Mouse (Mus musculus): ENCODE measurements around the gene Rfx4.

Rfx4 gene

DNA sequence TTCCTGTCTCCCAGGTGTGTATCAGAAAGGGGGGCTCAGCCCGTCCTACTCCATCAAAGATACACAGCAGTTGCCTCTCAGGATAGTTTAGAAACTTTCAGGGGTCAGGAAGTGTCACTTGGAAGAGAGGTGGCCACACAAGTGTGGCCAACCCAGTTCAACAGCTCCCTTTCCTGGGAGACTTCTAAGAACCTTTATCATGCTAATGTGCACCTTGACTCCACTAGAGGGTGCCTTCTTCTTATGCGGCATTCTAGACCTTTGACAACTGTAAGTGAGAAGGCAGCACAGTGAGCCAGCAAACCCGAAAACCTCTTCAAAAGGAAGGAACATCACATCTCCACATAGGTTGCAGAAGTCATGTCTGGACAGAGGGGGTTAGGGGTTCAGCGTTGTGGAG lies 80.2 kb downstream of the Rfx4 start:
- POLR2A ChIA-PET, result interaction anchor here in 3 of 4 experiments (0.6 to 1.5 kb wide), 4 partner anchors 13 to 212 kb away, joined by 3 to 8 read pairs (median 4); no protein-coding TSS in a partner anchor
- CTCF ChIA-PET, result interaction anchor here in 3 of 4 experiments (0.6 to 1.3 kb wide), 12 partner anchors 9 to 81 kb away, joined by 3 to 7 read pairs (median 3); no protein-coding TSS in a partner anchor

DNA sequence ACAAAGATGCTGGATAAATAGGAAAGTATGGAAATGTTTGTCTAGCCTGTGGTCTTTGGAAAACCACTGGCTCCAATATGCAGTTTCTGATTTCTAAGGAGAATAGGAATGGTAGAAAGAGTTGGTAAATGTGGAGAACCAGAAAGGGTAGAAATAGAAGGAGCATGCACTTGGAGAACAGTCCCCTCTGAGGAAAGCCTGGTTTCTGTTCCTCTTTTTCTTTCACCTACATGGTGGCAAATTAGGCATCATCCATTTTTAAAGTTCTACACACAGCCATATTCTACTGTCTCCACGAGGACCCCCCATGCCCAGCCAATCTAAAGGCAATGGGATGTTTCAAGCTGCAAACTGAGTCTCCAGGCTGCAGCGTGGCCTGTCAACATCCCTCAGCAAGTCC lies 81.5 kb downstream of the Rfx4 start:
- ChIA-PET CTCF (interaction anchor here in 1 of 4 experiments (0.7 kb wide), 1 partner anchor 24 kb away, joined by 3 read pairs; no protein-coding TSS in a partner anchor), POLR2A (no interaction called here)

GRCm38 (mm10) chr10:84838850-84839473 lies 83.1 kb downstream of the Rfx4 start:
- POLR2A ChIA-PET, result interaction anchor here (0.6 to 2.2 kb wide), 22 partner anchors 12 to 778 kb away, joined by 3 to 7 read pairs (median 4); no protein-coding TSS in a partner anchor
- CTCF ChIA-PET, result interaction anchor here (0.5 to 1.4 kb wide), 11 partner anchors 10 to 1461 kb away, joined by 3 to 6 read pairs (median 3); partner anchors contain the start of genes Rfx4 (in 1 of the 4) and Timp3 (in 1 of the 4)

GRCm38 (mm10) chr10:84846638-84847037 lies 90.8 kb downstream of the Rfx4 start:
- ChIA-PET CTCF (no interaction called here), POLR2A (no interaction called here)

- ChIA-PET CTCF (no interaction called here), POLR2A (interaction anchor here in 2 of 4 experiments (2.5 to 2.8 kb wide), 3 partner anchors 11 to 35 kb away, joined by 6 to 12 read pairs (median 7); no protein-coding TSS in a partner anchor)
Measured at GRCm38 (mm10) chr10:84851981-84852979, 96.4 kb downstream of the Rfx4 start.

- POLR2A ChIA-PET, result interaction anchor here in 2 of 4 experiments (2.5 to 2.8 kb wide), 2 partner anchors 9 to 33 kb away, joined by 6 to 12 read pairs; no protein-coding TSS in a partner anchor
- CTCF ChIA-PET, result no interaction called here
Measured at GRCm38 (mm10) chr10:84854059-84854458, 98.2 kb downstream of the Rfx4 start.

DNA sequence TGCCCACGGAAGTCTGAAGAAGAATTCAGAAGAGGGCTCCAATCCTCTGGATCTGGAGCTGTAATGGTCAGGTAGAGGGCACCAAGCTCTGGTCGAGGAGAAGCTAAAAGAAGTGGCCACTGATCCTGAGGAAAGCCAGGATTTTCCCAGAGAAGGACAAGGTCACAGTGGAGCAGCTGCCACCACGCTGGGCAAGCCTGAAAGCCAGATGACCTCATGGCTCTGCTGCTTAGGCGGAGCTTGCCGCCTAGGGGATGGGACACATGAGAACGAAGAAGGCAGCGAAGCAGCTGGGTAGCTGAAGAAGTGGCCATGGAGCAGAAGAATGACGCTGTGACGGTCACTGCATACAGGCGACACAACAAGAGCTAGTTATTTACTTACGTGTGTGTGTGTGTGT lies 99.6 kb downstream of the Rfx4 start:
- ChIA-PET CTCF (interaction anchor here in 2 of 4 experiments (0.6 to 1.0 kb wide), 3 partner anchors 20 to 367 kb away, joined by 3 to 4 read pairs (median 4); no protein-coding TSS in a partner anchor), POLR2A (interaction anchor here in 1 of 4 experiments (0.9 to 1.0 kb wide), 3 partner anchors 10 to 66 kb away, joined by 3 to 12 read pairs (median 4); no protein-coding TSS in a partner anchor)

- ChIA-PET CTCF (interaction anchor here in 2 of 4 experiments (0.5 to 0.8 kb wide), 2 partner anchors 127 to 177 kb away, joined by 3 to 7 read pairs; no protein-coding TSS in a partner anchor), POLR2A (interaction anchor here in 2 of 4 experiments (0.6 to 1.4 kb wide), 4 partner anchors 9 to 272 kb away, joined by 3 to 9 read pairs (median 4); no protein-coding TSS in a partner anchor)
Measured at GRCm38 (mm10) chr10:84858371-84858770, 102.5 kb downstream of the Rfx4 start.

DNA sequence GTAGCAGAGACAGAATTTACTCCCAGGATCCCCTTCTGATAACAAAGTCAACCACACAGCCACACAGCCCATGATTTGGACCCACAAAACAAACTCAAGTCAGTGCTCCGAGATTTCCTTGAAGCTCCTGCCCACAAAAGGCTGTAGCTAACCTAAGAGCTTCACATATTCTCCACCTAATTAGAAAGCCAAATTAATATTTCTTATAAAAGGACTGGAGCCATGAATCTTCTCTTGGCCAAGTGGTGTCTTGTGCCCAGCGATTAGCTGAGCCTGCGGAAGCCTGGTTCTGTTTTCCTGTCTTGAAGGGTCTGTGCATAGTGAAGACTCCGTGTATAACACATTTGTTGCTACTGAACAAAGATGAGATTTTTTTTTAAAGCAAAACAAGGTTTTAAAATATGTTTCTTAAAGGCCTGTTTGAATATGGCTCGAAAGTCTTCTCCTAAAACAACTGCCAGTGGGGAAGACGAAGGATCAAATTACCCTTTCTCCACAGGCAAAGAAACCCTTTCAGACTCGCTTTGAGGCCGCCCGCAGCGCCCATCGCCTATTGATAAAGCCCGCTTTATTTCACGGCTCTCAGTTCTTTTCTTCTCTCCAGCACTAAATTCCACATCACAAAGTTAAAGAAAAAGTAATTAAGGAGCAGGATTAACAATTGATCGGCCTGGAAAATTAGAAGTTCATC lies 103.1 kb downstream of the Rfx4 start:
- ChIA-PET CTCF (interaction anchor here in 2 of 4 experiments (0.6 to 0.8 kb wide), 3 partner anchors 9 to 244 kb away, joined by 3 to 4 read pairs (median 3); no protein-coding TSS in a partner anchor), POLR2A (interaction anchor here in 2 of 4 experiments (0.6 to 1.4 kb wide), 6 partner anchors 8 to 895 kb away, joined by 3 to 9 read pairs (median 4); no protein-coding TSS in a partner anchor)

- CTCF ChIA-PET, result interaction anchor here in 3 of 4 experiments (0.5 to 1.0 kb wide), 5 partner anchors 10 to 245 kb away, joined by 3 to 4 read pairs (median 3); no protein-coding TSS in a partner anchor
- POLR2A ChIA-PET, result interaction anchor here in 2 of 4 experiments (0.6 to 1.3 kb wide), 7 partner anchors 9 to 375 kb away, joined by 3 to 9 read pairs (median 4); no protein-coding TSS in a partner anchor
Measured at GRCm38 (mm10) chr10:84859556-84860380, 103.9 kb downstream of the Rfx4 start.

DNA sequence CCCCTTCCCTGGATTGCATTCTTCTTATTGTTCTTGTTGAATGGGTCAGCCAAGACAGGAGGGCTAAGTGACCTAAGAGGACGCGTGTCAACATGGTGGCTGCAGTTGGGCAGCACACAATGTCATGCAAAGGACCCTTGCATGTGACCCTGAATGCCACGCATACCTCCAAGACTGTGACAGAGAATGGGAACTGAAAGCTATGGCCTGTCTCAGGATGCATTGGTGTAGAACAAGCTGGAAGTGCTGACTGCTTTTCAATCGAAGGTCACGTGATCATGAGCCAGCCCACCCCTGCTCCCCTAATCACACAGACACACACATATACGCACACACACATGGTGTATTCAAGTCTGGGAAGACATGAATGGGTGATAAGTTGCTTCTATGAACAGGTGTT lies 107.6 kb downstream of the Rfx4 start:
- ChIA-PET POLR2A (interaction anchor here in 3 of 4 experiments (0.6 to 2.4 kb wide), 10 partner anchors 10 to 1501 kb away, joined by 3 to 12 read pairs (median 4); no protein-coding TSS in a partner anchor), CTCF (interaction anchor here in 1 of 4 experiments (0.6 kb wide), 1 partner anchor 291 kb away, joined by 4 read pairs; no protein-coding TSS in a partner anchor)

DNA sequence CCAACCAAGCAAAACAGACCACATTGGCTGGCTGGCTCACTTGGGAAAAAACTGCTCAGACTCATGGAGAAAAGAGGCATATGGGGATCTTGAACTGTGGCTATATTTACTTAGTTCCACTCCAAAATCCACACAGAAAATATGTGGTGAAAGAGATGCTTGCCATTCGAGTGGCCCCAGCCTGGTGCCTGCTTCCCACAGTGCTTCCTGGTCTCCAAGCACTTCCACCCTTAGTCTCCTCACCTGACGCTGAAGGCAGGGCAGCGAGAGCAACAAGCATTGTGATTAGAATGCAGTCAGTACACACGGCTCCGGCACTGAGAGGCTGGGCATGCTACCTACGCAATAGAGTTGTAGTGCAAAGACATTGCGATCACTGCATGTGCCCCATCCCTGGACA lies 111.7 kb downstream of the Rfx4 start:
- ChIA-PET CTCF (no interaction called here), POLR2A (interaction anchor here in 3 of 4 experiments (0.6 to 1.3 kb wide), 4 partner anchors 9 to 672 kb away, joined by 3 read pairs; no protein-coding TSS in a partner anchor)

DNA sequence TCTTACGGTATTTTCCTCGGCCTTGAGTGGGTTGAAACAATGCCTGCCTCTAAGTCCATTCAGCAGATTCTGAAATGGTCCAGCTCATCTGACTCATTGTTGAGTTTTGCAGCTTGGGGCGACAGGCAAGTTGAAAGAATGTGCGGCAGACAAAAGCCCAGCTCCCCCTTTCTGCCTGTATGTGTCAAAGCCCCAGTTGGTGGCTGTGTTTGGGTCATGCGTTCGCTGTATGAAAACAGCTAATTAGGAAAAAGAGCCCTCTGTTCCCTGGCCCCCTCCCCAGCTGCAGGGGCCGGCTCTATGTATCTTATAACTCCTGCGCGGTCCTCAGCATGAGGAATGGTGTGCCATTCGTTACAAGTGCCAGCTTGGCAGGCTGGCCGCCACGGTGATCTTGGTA lies 115.4 kb downstream of the Rfx4 start:
- POLR2A ChIA-PET, result interaction anchor here in 2 of 4 experiments (1.0 to 1.1 kb wide), 2 partner anchors 15 to 21 kb away, joined by 3 to 9 read pairs; no protein-coding TSS in a partner anchor
- CTCF ChIA-PET, result interaction anchor here in 1 of 4 experiments (0.7 kb wide), 1 partner anchor 216 kb away, joined by 4 read pairs; no protein-coding TSS in a partner anchor

GRCm38 (mm10) chr10:84871921-84872320 lies 116.1 kb downstream of the Rfx4 start:
- CTCF ChIA-PET, result no interaction called here
- POLR2A ChIA-PET, result interaction anchor here in 2 of 4 experiments (1.0 to 1.1 kb wide), 2 partner anchors 14 to 22 kb away, joined by 3 to 9 read pairs; no protein-coding TSS in a partner anchor

DNA sequence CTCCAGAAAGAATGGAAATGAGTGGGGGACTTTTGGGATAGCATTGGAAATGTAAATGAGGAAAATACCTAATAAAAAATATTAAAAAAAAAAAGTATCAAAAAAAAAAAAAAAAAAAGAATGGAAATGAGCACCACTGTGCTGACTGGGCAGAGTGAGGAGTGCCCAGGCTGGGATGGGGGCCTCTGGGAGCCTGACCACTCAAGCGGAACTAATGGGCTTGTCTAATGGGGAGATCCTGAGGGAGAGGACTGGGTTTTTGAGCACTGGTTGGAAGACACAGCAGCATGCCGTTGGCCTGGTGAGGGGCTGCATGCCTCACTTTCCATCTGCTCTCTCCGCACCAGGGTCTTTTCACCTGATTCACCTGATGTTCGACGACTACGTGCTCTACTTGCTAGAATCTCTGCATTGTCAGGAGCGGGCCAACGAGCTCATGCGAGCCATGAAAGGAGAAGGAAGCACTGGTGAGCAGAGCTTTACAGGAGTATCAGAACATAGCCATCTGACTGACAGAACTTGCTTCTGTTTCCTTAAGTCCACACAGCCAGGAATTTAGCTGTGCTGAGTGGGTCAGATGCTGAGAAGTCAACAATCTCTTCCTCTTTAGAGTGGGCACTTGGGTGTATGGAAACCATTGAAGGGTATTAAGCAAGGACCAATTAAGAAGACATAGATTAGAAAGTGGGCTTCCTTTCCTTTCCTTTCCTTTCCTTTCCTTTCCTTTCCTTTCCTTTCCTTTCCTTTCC lies 124.1 kb downstream of the Rfx4 start:
- CTCF ChIA-PET, result interaction anchor here in 1 of 4 experiments (0.8 kb wide), 1 partner anchor 62 kb away, joined by 3 read pairs; no protein-coding TSS in a partner anchor
- POLR2A ChIA-PET, result interaction anchor here in 1 of 4 experiments (1.1 kb wide), 1 partner anchor 10 kb away, joined by 3 read pairs; no protein-coding TSS in a partner anchor

- ChIA-PET POLR2A (interaction anchor here in 1 of 4 experiments (0.7 kb wide), 1 partner anchor 131 kb away, joined by 3 read pairs; no protein-coding TSS in a partner anchor), CTCF (interaction anchor here in 1 of 4 experiments (0.5 kb wide), 1 partner anchor 1360 kb away, joined by 5 read pairs; no protein-coding TSS in a partner anchor)
Measured at GRCm38 (mm10) chr10:84882528-84882927, 126.7 kb downstream of the Rfx4 start.
